Mouse (Mus musculus): ENCODE results near the gene Gm28374. TPM values are rescaled to one million over a fixed set of nuclear protein-coding genes. Genes with fewer than 3 reads are reported as not detected.
"Not testable (repeated sequence)": the region's sequence is repeated elsewhere in the genome, so short reads cannot be mapped to it uniquely, and the experiment has no call there.

Gene Gm28374
- polyA plus RNA-seq, 1 experiment from 2014 or later = 2.7 TPM

- 92% methylated on average over 11 of the region's 11 CpGs for WGBS
- Histone ChIP-seq H3K36me3 (peaks cover 58% of the 10 kb centered on the region), H3K4me2 (no peak overlapping the region), H3K27me3 (no peaks in the 10 kb centered on the region), H3K4me3 (replicated peaks) (peak overlapping the region; percentile 95; the same call in 1 of the 2 replicates), H3K4me1 (replicated peaks) (peaks cover 18% of the 10 kb centered on the region), H3K9me3 (no peaks in the 10 kb centered on the region), H3K9ac (replicated peaks) (no peak overlapping the region), H3K27ac (no peak overlapping the region)
- no peak for ATAC-seq (ENCODE audit: insufficient number of reproducible peaks, insufficient read depth, low FRiP score, low TSS enrichment, low read depth)
Measured at GRCm38 (mm10) chr19:6048681-6049410, 33.2 kb downstream of the Gm28374 start.

DNA sequence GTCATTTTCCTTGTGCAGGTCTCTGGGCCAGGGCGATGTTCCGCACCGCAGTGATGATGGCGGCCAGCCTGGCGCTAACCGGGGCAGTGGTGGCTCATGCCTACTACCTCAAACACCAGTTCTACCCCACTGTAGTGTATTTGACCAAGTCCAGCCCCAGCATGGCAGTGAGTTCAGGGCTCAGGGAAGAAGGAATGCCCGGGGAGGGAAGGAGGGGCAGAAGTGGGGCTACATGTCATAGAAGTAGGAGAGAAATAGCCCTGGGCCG, 34.2 kb downstream of the Gm28374 start:
- WGBS = 88% methylated on average over 8 of the region's 8 CpGs
- no peak overlapping the region for H3K27ac ChIP-seq
- peaks cover 18% of the 10 kb centered on the region for H3K4me1 ChIP-seq (replicated peaks)
- peak overlapping the region; percentile 95 for H3K4me3 ChIP-seq (replicated peaks)
- no peaks in the 10 kb centered on the region for H3K27me3 ChIP-seq
- H3K36me3 ChIP-seq = peaks cover 48% of the 10 kb centered on the region
- H3K9ac ChIP-seq (replicated peaks) = peak overlapping the region; percentile 88
- no peak for ATAC-seq (ENCODE audit: insufficient number of reproducible peaks, insufficient read depth, low FRiP score, low TSS enrichment, low read depth)
- H3K9me3 ChIP-seq = no peaks in the 10 kb centered on the region
- peak overlapping the region; percentile 82 for H3K4me2 ChIP-seq

GRCm38 (mm10) chr19:6047154-6047898, 34.7 kb downstream of the Gm28374 start:
- no peaks in the 10 kb centered on the region for H3K27me3 ChIP-seq
- H3K4me1 ChIP-seq (replicated peaks) = peaks cover 18% of the 10 kb centered on the region
- 0 out of 2 replicates have a peak, but pooled peaks have one; percentile 16 for ATAC-seq (ENCODE audit: insufficient number of reproducible peaks, insufficient read depth, low FRiP score, low TSS enrichment, low read depth)
- peak overlapping the region; percentile 95 for H3K4me3 ChIP-seq (replicated peaks)
- peak overlapping the region; percentile 98 for H3K27ac ChIP-seq
- H3K4me2 ChIP-seq = peak overlapping the region; percentile 82
- 2% methylated on average over 42 of the region's 44 CpGs for WGBS
- H3K9ac ChIP-seq (replicated peaks) = peak overlapping the region; percentile 88
- H3K9me3 ChIP-seq = no peaks in the 10 kb centered on the region
- peaks cover 43% of the 10 kb centered on the region for H3K36me3 ChIP-seq

DNA sequence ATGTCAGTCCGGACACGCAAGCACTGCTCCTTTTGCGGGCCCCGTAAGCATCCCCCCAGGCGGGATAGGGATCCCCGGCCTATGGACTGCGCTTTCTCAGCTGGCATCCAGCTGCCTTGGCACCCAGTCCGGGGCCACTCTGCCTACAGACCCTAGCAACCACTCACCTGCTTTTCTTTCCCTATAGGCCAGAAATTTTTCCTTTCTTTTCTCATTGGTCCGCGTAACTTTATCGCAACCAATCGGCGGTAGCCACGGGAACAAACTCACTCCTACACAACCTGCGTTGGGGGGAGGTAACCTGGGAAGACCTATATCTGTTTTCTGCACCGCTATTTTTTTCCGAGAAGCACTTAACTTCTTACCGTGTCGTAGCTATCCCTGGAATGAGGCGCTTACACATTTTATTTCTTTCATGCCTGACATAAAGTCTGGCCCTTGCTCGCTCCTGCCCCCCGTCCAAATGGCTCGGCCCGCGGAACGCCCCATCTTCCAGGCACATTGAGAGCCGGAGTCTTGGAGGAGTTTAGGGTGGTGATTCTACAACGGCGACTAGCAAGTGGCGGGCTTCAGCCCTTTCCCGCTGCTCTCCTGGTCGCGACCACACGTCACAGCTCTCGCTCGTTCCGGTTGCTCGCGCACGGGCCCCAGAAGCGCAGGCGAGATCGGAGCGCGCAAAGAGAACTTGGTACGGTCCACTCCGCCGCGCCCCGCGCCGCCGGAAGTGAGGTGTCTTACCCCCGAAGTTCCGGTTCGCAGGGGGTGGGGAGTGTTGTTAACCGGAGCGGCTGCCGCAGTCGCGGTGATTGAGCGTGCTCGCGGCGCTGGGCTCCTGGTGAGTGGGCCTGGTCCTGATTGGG, 35.5 kb downstream of the Gm28374 start, which contains the start of gene Syvn1:
Gene Syvn1, plus strand, starts transcription at position 283 of the 860 bp plus-strand sequence.
- WGBS = under 1% methylated on average over 65 of the region's 65 CpGs
- peaks cover 18% of the 10 kb centered on the region for H3K4me1 ChIP-seq (replicated peaks)
- peak within 1 kb of the TSS; percentile 82 for H3K4me2 ChIP-seq
- peaks cover 35% of the 10 kb centered on the region for H3K36me3 ChIP-seq
- H3K9me3 ChIP-seq = no peaks in the 10 kb centered on the region
- peak within 1 kb of the TSS; percentile 98 for H3K27ac ChIP-seq
- peak; percentile 90 for ATAC-seq (ENCODE audit: insufficient number of reproducible peaks, insufficient read depth, low FRiP score, low TSS enrichment, low read depth)
- H3K27me3 ChIP-seq = no peaks in the 10 kb centered on the region
- H3K9ac ChIP-seq (replicated peaks) = peak within 1 kb of the TSS; percentile 88
- peak within 1 kb of the TSS; percentile 95 for H3K4me3 ChIP-seq (replicated peaks)

DNA sequence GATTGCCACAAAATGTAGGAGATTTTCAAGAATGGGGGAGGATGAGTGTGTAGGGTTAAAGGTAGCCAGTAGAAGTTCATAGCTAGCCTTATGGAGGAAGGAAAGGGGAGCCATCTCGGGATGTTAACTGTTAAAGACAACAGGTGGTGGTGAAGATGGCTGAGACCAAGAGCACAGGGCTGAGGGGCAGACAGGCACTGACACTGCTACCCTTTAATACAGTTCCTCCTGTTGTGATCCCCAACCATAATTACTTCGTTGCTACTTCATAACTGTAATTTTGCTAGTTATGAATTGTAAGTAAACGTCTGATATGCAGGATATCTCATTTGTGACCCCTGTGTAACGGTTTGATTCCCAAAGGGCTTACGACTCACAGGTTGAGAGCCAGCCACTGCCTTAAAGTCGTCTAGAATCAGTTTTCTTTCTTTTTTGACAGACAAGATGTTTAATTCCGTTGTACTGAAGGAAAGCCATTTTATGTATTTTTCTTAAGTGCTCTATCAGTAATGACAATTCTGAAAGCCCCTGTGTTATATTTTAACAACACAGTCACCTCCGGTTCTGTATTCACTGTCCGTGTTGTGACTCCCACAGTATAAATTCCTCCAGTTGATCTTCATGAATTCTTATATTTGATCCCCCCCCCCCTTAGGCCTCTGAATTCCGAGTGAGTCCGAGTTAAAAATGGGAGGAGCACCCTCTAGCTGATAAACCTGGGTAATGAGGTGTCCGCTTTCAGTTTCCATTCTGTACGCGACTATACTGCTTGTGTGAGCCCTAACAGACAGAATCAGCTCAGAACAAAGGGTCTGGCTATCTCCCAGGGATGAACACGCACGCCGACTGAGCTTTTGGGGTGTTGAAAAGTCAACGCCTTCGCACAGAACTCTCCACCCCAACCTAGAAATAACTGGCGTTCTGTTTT, 36.4 kb downstream of the Gm28374 start:
- Histone ChIP-seq H3K4me1 (replicated peaks) (peaks cover 18% of the 10 kb centered on the region), H3K4me2 (peak overlapping the region; percentile 82), H3K27ac (peak overlapping the region; percentile 98), H3K36me3 (peaks cover 26% of the 10 kb centered on the region), H3K9me3 (no peaks in the 10 kb centered on the region), H3K4me3 (replicated peaks) (peak overlapping the region; percentile 95), H3K9ac (replicated peaks) (peak overlapping the region; percentile 88), H3K27me3 (no peaks in the 10 kb centered on the region)
- WGBS = 21% methylated on average over 20 of the region's 20 CpGs
- ATAC-seq (ENCODE audit: insufficient number of reproducible peaks, insufficient read depth, low FRiP score, low TSS enrichment, low read depth) = peak; percentile 47; the same call in 1 of the 2 replicates

DNA sequence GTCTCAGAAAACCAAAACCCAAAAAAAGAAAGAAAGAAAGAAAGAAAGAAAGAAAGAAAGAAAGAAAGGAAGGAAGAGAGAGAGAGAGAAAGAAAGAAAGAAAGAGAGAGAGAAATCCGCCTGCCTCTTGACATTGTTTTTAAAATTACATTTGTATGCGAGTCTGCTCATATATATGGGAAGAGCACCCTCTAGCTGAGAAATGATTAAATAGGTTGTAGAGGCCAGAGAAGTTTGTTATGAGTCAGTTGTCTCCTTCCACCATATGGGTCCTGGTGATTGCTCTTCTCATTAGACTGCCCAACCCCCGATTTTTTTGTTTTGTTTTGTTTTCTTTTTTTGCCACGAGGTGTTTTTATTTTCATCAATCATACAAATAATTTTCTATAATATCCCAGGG, 38.0 kb downstream of the Gm28374 start:
- Histone ChIP-seq H3K4me1 (replicated peaks) (peaks cover 18% of the 10 kb centered on the region), H3K36me3 (peaks cover 10% of the 10 kb centered on the region)
- H3K27ac ChIP-seq; H3K4me3 ChIP-seq (replicated peaks); ATAC-seq (ENCODE audit: insufficient number of reproducible peaks, insufficient read depth, low FRiP score, low TSS enrichment, low read depth); H3K27me3 ChIP-seq; H3K9me3 ChIP-seq; H3K9ac ChIP-seq (replicated peaks); H3K4me2 ChIP-seq: not testable (repeated sequence)
- WGBS = 73% methylated on average over 4 of the region's 4 CpGs

- Histone ChIP-seq H3K27ac (no peak overlapping the region), H3K4me3 (replicated peaks) (no peak overlapping the region), H3K9me3 (no peaks in the 10 kb centered on the region), H3K27me3 (no peaks in the 10 kb centered on the region), H3K9ac (replicated peaks) (no peak overlapping the region; the same call in 1 of the 2 replicates), H3K4me2 (no peak overlapping the region), H3K4me1 (replicated peaks) (peaks cover 7% of the 10 kb centered on the region), H3K36me3 (no peaks in the 10 kb centered on the region)
- 86% methylated on average over 9 of the region's 9 CpGs for WGBS
- no peak for ATAC-seq (ENCODE audit: insufficient number of reproducible peaks, insufficient read depth, low FRiP score, low TSS enrichment, low read depth)
Measured at GRCm38 (mm10) chr19:6042293-6042692, 39.8 kb downstream of the Gm28374 start.

GRCm38 (mm10) chr19:6040002-6040401, 42.1 kb downstream of the Gm28374 start:
- Histone ChIP-seq H3K4me3 (replicated peaks) (no peak overlapping the region), H3K9ac (replicated peaks) (no peak overlapping the region), H3K27me3 (no peaks in the 10 kb centered on the region), H3K36me3 (no peaks in the 10 kb centered on the region), H3K9me3 (no peaks in the 10 kb centered on the region), H3K4me1 (replicated peaks) (peaks cover under 1% of the 10 kb centered on the region; the same call in 1 of the 2 replicates), H3K4me2 (no peak overlapping the region), H3K27ac (no peak overlapping the region)
- no peak for ATAC-seq (ENCODE audit: insufficient number of reproducible peaks, insufficient read depth, low FRiP score, low TSS enrichment, low read depth)

GRCm38 (mm10) chr19:6038326-6038725, 43.7 kb downstream of the Gm28374 start:
- Histone ChIP-seq H3K4me3 (replicated peaks) (no peak overlapping the region), H3K9ac (replicated peaks) (no peak overlapping the region), H3K4me2 (no peak overlapping the region), H3K27me3 (no peaks in the 10 kb centered on the region), H3K36me3 (no peaks in the 10 kb centered on the region), H3K27ac (no peak overlapping the region), H3K9me3 (no peaks in the 10 kb centered on the region), H3K4me1 (replicated peaks) (no peaks in the 10 kb centered on the region)
- 82% methylated on average over 7 of the region's 7 CpGs for WGBS
- no peak for ATAC-seq (ENCODE audit: insufficient number of reproducible peaks, insufficient read depth, low FRiP score, low TSS enrichment, low read depth)

DNA sequence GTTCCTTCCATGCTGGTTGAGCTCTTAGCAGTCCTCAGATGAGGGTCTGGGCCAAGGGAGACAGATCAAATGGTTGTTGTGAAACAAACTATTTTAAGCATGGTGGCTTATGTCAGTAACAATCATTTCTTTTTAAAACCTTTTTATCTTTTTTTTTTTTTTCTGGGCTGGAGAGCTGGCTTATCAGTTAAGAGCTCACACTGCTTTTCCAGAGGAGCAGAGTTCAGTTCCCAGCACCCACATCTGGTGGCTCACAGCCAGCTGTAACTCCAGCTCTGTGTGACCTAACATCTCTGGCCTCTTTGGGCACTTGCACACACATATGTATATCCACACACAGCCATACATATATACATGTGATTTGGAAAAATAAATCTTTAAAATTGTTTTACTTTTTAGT, 44.4 kb downstream of the Gm28374 start:
- no peaks in the 10 kb centered on the region for H3K27me3 ChIP-seq
- no peaks in the 10 kb centered on the region for H3K36me3 ChIP-seq
- no peak for ATAC-seq (ENCODE audit: insufficient number of reproducible peaks, insufficient read depth, low FRiP score, low TSS enrichment, low read depth)
- no peak overlapping the region for H3K9ac ChIP-seq (replicated peaks)
- no peaks in the 10 kb centered on the region for H3K4me1 ChIP-seq (replicated peaks)
- H3K4me2 ChIP-seq = no peak overlapping the region
- H3K27ac ChIP-seq = no peak overlapping the region
- H3K4me3 ChIP-seq (replicated peaks) = no peak overlapping the region
- H3K9me3 ChIP-seq = no peaks in the 10 kb centered on the region
